Mouse (Mus musculus): Measurements from ENCODE around the gene Tmem252. TPM values are rescaled to one million over a fixed set of nuclear protein-coding genes. Genes with fewer than 3 reads are reported as not detected.

The Tmem252 gene
- polyA plus RNA-seq, 1 experiment from 2014 or later: 1.5 TPM

DNA sequence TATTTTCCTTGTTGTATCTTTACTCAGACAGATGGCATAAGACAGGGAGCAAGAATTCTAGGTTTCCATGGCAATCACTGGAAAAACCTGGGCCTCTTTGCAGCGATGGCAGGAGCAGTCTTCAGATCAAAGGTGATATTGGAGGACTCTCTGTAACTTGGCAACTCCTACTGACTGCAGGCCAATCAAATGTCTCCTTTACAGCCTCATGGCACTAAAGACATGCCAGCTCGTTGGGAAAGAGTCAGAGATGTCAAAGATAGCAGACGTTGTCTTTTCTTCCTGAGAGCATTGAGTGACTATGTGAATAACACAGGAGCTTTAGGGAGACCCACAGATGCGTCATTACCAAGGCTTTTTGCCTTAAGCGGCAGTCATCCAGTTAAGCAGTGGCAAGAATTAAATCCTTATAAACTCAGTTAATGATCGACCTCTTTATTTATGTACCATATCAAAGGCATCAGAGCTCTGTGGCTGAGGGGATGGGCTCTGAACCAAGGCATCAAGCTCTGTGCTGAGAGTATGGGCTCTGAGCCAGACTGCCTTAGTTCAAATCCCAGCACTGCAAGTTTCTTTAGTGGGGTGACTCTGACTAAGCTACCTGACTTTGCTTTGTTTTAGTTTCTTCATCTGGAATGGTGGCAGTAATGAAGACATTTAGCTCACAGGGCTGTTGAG, 21.3 kb upstream of the Tmem252 start:
- 40% methylated on average over 6 of the region's 6 CpGs for WGBS
- Histone ChIP-seq H3K4me3 (replicated peaks) (no peak overlapping the region), H3K4me2 (no peak overlapping the region), H3K9me3 (no peaks in the 10 kb centered on the region), H3K4me1 (replicated peaks) (peaks cover 13% of the 10 kb centered on the region), H3K36me3 (no peaks in the 10 kb centered on the region), H3K9ac (replicated peaks) (no peak overlapping the region), H3K27me3 (no peaks in the 10 kb centered on the region), H3K27ac (no peak overlapping the region)
- no peak for ATAC-seq (ENCODE audit: insufficient number of reproducible peaks, insufficient read depth, low FRiP score, low TSS enrichment, low read depth)

DNA sequence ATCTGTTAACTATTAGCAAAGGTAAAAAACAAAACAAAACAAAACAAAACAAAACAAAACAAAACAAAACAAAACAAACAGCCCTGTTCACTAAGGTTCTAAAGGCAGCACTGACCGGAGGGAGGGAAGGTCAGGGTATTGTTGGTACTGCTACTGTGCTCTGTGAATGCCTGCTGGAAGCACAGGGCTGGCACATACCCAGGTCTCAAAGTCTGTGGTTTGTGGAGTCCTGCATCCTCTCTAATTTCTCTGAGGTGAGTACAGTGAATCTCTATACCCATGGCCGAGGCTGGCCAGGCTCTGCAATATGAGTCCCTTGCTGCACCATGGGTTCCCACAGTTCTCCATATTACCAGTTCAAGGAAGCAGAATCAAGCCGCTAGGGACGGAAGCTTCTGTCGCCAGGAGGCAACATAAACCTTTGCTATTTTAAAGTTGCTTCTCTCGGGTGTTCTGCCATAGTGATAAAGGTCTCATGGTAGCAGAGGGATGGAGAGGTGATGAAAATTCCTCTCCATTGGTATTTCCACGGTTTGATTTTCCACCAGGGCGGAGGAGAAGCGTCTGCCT, 20.5 kb upstream of the Tmem252 start:
- Histone ChIP-seq H3K36me3 (no peaks in the 10 kb centered on the region), H3K4me1 (replicated peaks) (peaks cover 13% of the 10 kb centered on the region), H3K27ac (no peak overlapping the region), H3K4me2 (no peak overlapping the region), H3K9ac (replicated peaks) (no peak overlapping the region), H3K4me3 (replicated peaks) (no peak overlapping the region), H3K27me3 (no peaks in the 10 kb centered on the region), H3K9me3 (no peaks in the 10 kb centered on the region)
- no peak for ATAC-seq (ENCODE audit: insufficient number of reproducible peaks, insufficient read depth, low FRiP score, low TSS enrichment, low read depth)
- 79% methylated on average over 9 of the region's 9 CpGs for WGBS

DNA sequence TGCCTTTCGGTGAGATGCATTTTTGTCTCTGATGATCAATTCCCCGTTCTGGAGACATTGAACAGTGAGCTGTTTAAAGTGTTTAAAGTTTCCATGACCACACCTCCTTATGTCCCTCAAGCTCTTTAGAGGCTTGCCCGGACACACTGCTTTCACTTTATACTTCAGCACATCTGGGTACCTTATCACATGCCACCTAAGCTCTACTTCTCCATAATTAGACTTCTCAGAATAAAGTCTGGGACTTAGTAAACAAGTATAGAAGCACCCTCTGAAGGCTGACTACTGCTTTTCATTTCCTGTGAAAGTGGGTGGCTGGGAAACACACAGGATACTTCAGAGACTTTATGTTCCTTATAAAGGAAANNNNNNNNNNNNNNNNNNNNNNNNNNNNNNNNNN, 16.8 kb upstream of the Tmem252 start:
- WGBS: 62% methylated on average over 3 of the region's 3 CpGs
- ATAC-seq (ENCODE audit: insufficient number of reproducible peaks, insufficient read depth, low FRiP score, low TSS enrichment, low read depth): no peak
- no peak overlapping the region for H3K4me2 ChIP-seq

DNA sequence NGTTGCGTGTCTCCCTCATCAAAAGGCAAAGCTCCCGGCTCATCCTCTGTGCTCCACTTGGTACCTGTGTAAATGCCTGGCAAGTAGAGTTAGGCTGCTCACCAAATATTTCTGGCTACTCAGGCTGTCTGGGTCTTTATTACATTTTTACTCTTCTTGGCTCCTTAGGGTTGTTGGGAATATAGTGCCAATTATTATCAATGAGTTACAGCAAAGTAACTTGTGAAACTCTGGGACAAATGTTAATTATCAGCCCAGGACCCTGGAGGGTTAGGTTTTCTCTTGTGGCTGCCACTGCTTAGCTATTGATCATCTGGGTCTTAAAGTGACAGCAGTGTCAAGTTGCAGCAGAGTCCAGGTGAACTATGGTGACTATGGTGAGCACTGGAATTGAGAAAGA, 11.5 kb upstream of the Tmem252 start:
- ATAC-seq (ENCODE audit: insufficient number of reproducible peaks, insufficient read depth, low FRiP score, low TSS enrichment, low read depth): no peak
- no peaks in the 10 kb centered on the region for H3K27me3 ChIP-seq
- 97% methylated on average over 2 of the region's 2 CpGs for WGBS
- H3K4me2 ChIP-seq: no peak overlapping the region
- H3K27ac ChIP-seq: no peak overlapping the region
- no peaks in the 10 kb centered on the region for H3K9me3 ChIP-seq
- H3K4me3 ChIP-seq (replicated peaks): no peak overlapping the region
- H3K9ac ChIP-seq (replicated peaks): no peak overlapping the region
- H3K36me3 ChIP-seq: no peaks in the 10 kb centered on the region
- H3K4me1 ChIP-seq (replicated peaks): no peaks in the 10 kb centered on the region

More for the DNA sequence above, 16.8 kb upstream of the Tmem252 start:
- Histone ChIP-seq H3K9ac (replicated peaks) (no peak overlapping the region), H3K36me3 (no peaks in the 10 kb centered on the region), H3K27me3 (no peaks in the 10 kb centered on the region), H3K4me1 (replicated peaks) (peaks cover 3% of the 10 kb centered on the region; the same call in 1 of the 2 replicates), H3K9me3 (no peaks in the 10 kb centered on the region), H3K27ac (no peak overlapping the region), H3K4me3 (replicated peaks) (no peak overlapping the region)

DNA sequence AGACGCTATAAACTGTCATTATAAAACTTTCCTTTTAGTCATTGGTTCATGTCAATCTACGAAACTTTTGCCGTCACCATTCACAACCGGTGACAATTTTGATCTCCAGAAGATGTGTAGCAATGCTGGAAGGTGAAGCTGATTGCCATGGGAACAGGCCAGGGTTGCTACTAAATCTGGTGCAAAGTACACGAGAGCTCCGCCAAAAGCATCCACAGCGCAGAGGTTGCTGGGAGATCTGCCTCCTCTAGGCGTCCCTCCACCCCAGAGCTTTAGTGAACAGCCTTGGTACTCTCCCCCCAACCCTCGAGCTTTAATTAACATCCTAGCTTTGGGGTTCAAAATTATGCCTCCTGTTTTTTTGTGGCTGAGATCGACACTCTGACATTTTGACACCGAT, 8.0 kb upstream of the Tmem252 start:
- Histone ChIP-seq H3K4me1 (replicated peaks) (no peaks in the 10 kb centered on the region), H3K9me3 (no peaks in the 10 kb centered on the region), H3K27me3 (no peaks in the 10 kb centered on the region), H3K27ac (no peak overlapping the region), H3K4me2 (no peak overlapping the region), H3K4me3 (replicated peaks) (no peak overlapping the region), H3K36me3 (no peaks in the 10 kb centered on the region), H3K9ac (replicated peaks) (no peak overlapping the region)
- ATAC-seq (ENCODE audit: insufficient number of reproducible peaks, insufficient read depth, low FRiP score, low TSS enrichment, low read depth): no peak
- 82% methylated on average over 11 of the region's 11 CpGs for WGBS

DNA sequence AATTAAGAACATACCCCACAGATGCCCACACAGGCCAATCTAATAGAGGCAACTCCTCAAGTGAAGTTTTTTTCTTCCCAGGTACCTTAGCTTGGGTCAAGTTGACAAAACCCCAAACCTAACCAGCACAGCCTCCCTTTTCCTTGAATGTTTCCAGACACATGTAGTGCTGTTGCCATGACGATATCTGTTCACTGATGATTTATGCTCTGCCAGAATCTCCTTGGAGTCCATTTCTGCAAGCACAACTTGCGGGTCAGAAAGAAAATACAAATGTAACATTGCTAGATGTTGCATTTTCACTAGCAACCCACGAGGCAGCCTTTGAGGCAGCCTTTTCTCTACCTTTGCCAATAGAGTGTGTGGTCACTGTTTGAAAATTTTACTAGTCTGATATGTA, 6.3 kb upstream of the Tmem252 start:
- H3K4me1 ChIP-seq (replicated peaks): peaks cover 9% of the 10 kb centered on the region
- WGBS: 74% methylated on average over 3 of the region's 3 CpGs
- no peak overlapping the region for H3K27ac ChIP-seq
- no peaks in the 10 kb centered on the region for H3K27me3 ChIP-seq
- H3K36me3 ChIP-seq: no peaks in the 10 kb centered on the region
- no peak overlapping the region for H3K9ac ChIP-seq (replicated peaks)
- H3K4me2 ChIP-seq: no peak overlapping the region
- H3K9me3 ChIP-seq: no peaks in the 10 kb centered on the region
- no peak overlapping the region for H3K4me3 ChIP-seq (replicated peaks)
- no peak for ATAC-seq (ENCODE audit: insufficient number of reproducible peaks, insufficient read depth, low FRiP score, low TSS enrichment, low read depth)

DNA sequence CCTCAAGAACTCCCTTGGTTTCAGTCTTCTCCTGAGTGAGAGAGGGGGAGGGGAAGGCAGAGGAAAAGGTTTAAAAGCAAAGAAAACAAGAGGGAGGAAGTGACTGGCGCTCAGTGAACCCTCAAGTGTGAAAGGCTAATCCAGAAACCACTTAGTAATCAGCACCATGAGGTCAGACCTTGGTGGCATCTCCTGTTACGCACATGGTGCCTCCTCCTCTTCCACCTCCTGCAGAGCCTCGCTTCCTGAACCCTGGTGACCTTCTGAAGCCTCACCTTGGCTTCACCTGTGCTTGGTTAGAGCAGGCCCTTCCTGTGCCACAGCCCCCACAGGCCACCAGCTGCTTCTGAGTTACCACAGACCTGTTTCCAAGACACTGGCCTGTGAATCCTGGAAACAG, 2.2 kb upstream of the Tmem252 start:
- ATAC-seq (ENCODE audit: insufficient number of reproducible peaks, insufficient read depth, low FRiP score, low TSS enrichment, low read depth): no peak
- Histone ChIP-seq H3K9ac (replicated peaks) (no peak overlapping the region), H3K4me2 (no peak overlapping the region), H3K4me3 (replicated peaks) (no peak overlapping the region), H3K27me3 (no peaks in the 10 kb centered on the region), H3K27ac (no peak overlapping the region; the same call in 1 of the 2 replicates), H3K4me1 (replicated peaks) (peaks cover 12% of the 10 kb centered on the region), H3K36me3 (no peaks in the 10 kb centered on the region), H3K9me3 (no peaks in the 10 kb centered on the region)
- 31% methylated on average over 3 of the region's 3 CpGs for WGBS

DNA sequence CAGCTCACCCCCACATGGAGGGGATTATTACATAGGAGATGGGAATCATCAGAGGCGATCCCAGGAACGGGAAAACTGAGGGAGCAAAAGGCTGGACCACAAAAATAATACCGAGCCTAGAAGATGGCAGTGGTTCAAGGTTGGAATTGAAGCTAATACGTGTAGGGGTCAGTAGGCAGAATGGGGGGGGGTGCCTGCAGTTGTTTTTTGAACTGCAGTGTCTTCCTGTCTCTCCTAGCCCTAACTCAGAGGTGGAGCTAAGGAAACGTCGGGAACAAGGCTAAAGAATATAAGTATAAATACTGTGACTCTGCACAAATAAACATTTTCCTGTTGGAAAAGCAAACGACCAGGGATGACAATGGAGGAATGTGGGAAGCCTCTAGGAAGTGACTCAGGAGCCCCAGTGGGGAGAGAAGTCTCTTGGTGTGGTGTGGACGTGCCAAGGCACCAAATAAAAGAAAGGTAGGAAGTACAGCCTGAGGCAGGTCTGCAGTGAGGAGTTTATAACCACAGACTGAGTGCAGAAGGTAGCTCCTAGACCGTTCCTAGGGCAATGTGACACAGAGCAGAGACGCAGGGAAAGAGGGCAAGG, 1.3 kb upstream of the Tmem252 start:
- no peak overlapping the region for H3K27ac ChIP-seq
- no peaks in the 10 kb centered on the region for H3K36me3 ChIP-seq
- 65% methylated on average over 10 of the region's 10 CpGs for WGBS
- no peak overlapping the region for H3K4me3 ChIP-seq (replicated peaks)
- H3K9me3 ChIP-seq: no peaks in the 10 kb centered on the region
- no peaks in the 10 kb centered on the region for H3K27me3 ChIP-seq
- no peak overlapping the region for H3K4me2 ChIP-seq
- H3K4me1 ChIP-seq (replicated peaks): peaks cover 12% of the 10 kb centered on the region
- H3K9ac ChIP-seq (replicated peaks): no peak overlapping the region
- no peak for ATAC-seq (ENCODE audit: insufficient number of reproducible peaks, insufficient read depth, low FRiP score, low TSS enrichment, low read depth)

DNA sequence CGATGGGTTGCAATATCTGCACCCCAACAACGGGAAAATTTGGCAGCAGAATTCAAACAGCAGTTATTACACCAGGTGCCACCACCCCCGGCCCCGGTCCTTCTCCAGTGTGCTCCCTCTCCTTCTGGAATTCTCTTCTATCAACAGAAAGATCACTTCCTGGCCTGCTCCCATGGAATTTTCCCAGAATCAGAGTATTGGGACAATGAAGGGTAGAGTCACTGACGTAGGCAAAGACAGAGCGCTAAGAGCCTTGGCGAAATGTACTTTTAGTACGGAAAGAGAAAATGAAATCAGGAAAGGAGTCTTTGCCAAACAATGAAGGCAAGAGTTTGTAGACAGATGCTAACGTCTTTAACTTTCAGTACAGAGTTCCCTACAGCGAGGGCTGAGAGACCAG, 477 bp upstream of the Tmem252 start:
- ATAC-seq (ENCODE audit: insufficient number of reproducible peaks, insufficient read depth, low FRiP score, low TSS enrichment, low read depth): no peak
- WGBS: 87% methylated on average over 10 of the region's 10 CpGs
- Histone ChIP-seq H3K9me3 (no peaks in the 10 kb centered on the region), H3K4me2 (no peak overlapping the region), H3K9ac (replicated peaks) (no peak overlapping the region), H3K27ac (no peak overlapping the region), H3K36me3 (no peaks in the 10 kb centered on the region), H3K4me1 (replicated peaks) (peaks cover 12% of the 10 kb centered on the region), H3K4me3 (replicated peaks) (no peak overlapping the region), H3K27me3 (no peaks in the 10 kb centered on the region)

DNA sequence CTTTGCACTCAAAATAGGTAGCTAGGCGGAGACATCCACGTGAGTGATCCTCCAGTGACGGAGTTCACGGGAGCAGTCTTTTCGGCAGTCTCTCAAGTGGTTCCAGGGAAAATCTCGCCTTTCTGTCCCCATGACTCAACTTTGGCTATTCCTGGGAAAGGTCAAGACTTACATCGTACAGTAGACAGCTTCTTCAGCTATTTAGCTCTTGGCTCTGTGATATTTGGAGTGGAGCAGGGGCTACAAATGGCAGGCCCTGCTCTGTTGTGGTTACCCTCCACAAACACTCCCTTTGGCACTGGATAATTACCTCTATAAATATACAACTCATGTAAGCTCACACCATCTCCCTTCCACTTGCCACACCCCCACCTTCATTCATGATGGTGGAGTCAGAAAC, 2.6 kb downstream of the Tmem252 start:
- no peak overlapping the region for H3K4me2 ChIP-seq
- H3K36me3 ChIP-seq: no peaks in the 10 kb centered on the region
- 89% methylated on average over 7 of the region's 7 CpGs for WGBS
- peaks cover 10% of the 10 kb centered on the region for H3K4me1 ChIP-seq (replicated peaks)
- no peak overlapping the region for H3K27ac ChIP-seq
- H3K9me3 ChIP-seq: no peaks in the 10 kb centered on the region
- H3K4me3 ChIP-seq (replicated peaks): no peak overlapping the region
- no peaks in the 10 kb centered on the region for H3K27me3 ChIP-seq
- ATAC-seq (ENCODE audit: insufficient number of reproducible peaks, insufficient read depth, low FRiP score, low TSS enrichment, low read depth): no peak
- no peak overlapping the region for H3K9ac ChIP-seq (replicated peaks)

DNA sequence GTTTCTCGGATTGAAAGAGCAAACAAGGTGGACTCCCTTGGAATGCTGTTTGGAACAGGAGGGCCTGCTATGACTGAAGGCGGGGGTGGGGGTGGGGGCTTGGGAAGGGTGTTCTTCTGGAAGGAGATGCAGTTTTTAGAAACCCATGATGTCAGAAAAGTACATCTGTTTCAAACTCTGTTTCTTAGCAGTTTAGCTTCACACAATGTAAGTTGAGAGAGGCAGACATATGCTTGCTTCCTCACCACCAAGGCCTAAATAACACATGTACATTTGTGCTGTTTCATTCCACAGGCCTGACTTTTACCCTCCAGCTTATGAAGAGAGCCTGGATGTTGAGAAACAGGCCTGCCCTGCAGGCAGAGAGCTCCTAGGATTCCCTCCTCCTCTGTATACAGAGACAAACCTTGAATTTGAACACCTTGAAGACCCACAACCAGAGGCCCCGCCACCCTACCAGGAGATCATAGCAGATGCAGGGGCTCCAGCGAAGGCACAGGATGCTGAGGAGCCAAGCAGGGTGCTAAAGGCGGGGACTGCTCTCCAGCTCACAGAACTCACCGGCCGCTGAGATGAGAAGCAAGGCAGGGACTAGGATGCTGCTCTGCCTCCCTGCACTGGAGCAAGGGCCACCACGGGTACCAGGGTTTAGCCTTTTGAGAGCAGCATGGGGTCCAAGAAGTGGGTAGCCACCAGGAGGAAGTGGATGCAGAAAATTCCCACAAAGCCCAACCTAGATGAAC, 3.6 kb downstream of the Tmem252 start:
- H3K4me1 ChIP-seq (replicated peaks): 0 out of 2 replicates have a peak, but pooled peaks cover 3% of the 10 kb centered on the region
- no peak overlapping the region for H3K9ac ChIP-seq (replicated peaks)
- H3K4me2 ChIP-seq: no peak overlapping the region
- H3K27ac ChIP-seq: no peak overlapping the region
- H3K36me3 ChIP-seq: no peaks in the 10 kb centered on the region
- no peak overlapping the region for H3K4me3 ChIP-seq (replicated peaks)
- no peak for ATAC-seq (ENCODE audit: insufficient number of reproducible peaks, insufficient read depth, low FRiP score, low TSS enrichment, low read depth)
- H3K9me3 ChIP-seq: no peaks in the 10 kb centered on the region
- H3K27me3 ChIP-seq: no peaks in the 10 kb centered on the region
- WGBS: 68% methylated on average over 8 of the region's 8 CpGs

Measured in limb, embryonic 12.5 days (tissue).